Mouse (Mus musculus) midbrain, embryonic 11.5 days (tissue): ENCODE measurements around the gene Pde6h. TPM values are rescaled to one million over a fixed set of nuclear protein-coding genes. Genes with fewer than 3 reads are reported as not detected.

Experiments used
- ATAC-seq: fragments of 200-750 bp; cut with Nextera tagmentation; 2 replicates; pipeline ENCODE4 v1.8.0; 2017; ENCODE audit warnings: moderate TSS enrichment, moderate library complexity; ENCODE audit not compliant: low FRiP score
- DNase-seq: peaks from one replicate; pipeline ENCODE4 v3.0.0; 2015; ENCODE audit warnings: low spot score; ENCODE audit errors: missing footprints
- H3K27ac ChIP-seq: fragments of 300-500 bp; sonication (generic); 2 replicates; pipeline ENCODE4 v1.5.1; 2014; ENCODE audit warnings: low read depth, low read length
- H3K27me3 ChIP-seq: fragments of 300-500 bp; sonication (generic); 2 replicates; pipeline ENCODE4 v1.6.1; 2014; ENCODE audit warnings: mild to moderate bottlenecking, low read length, moderate library complexity, mixed read lengths; ENCODE audit not compliant: control insufficient read depth, insufficient read depth
- H3K36me3 ChIP-seq: fragments of 300-500 bp; sonication (generic); 2 replicates; pipeline ENCODE4 v1.6.1; 2014; ENCODE audit warnings: mild to moderate bottlenecking, low read length, moderate library complexity, mixed read lengths; ENCODE audit not compliant: control insufficient read depth, insufficient read depth
- H3K4me1 ChIP-seq: fragments of 300-500 bp; sonication (generic); 2 replicates; pipeline ENCODE4 v1.6.1; 2014; ENCODE audit warnings: low read length; ENCODE audit not compliant: control insufficient read depth, insufficient read depth
- H3K4me2 ChIP-seq: fragments of 300-500 bp; sonication (generic); 2 replicates; pipeline ENCODE4 v1.6.1; 2014; ENCODE audit warnings: mild to moderate bottlenecking, moderate library complexity
- H3K4me3 ChIP-seq: fragments of 300-500 bp; sonication (generic); 2 replicates; pipeline ENCODE4 v1.5.1; 2014; ENCODE audit warnings: low read depth, low read length
- H3K9ac ChIP-seq: fragments of 300-500 bp; sonication (generic); 2 replicates; pipeline ENCODE4 v1.6.1; 2014; ENCODE audit warnings: low read length
- H3K9me3 ChIP-seq: fragments of 300-500 bp; sonication (generic); 2 replicates; pipeline ENCODE4 v1.6.1; 2016; ENCODE audit warnings: low read length; ENCODE audit not compliant: control insufficient read depth
- WGBS: fragments of 180-500 bp; shearing (Covaris S2); extraction: QIAGEN DNeasy Blood & Tissue Kit; methylation state at CpG from one replicate; pipeline ENCODE4 v1.1.7; 2014; 5-methylcytosine and 5-hydroxymethylcytosine counted together
- polyA plus RNA-seq: library from polyadenylated mRNA; unstranded; fragments of >200 nt; fragmentation: Nextera tagmentation; extraction: Ambion mirVana; gene quantifications from 2 replicates; pipeline ENCODE4 v1.2.1, GENCODE M21; 2014

The Pde6h gene
- polyA plus RNA-seq, 1 experiment from 2014 or later, result not detected

DNA sequence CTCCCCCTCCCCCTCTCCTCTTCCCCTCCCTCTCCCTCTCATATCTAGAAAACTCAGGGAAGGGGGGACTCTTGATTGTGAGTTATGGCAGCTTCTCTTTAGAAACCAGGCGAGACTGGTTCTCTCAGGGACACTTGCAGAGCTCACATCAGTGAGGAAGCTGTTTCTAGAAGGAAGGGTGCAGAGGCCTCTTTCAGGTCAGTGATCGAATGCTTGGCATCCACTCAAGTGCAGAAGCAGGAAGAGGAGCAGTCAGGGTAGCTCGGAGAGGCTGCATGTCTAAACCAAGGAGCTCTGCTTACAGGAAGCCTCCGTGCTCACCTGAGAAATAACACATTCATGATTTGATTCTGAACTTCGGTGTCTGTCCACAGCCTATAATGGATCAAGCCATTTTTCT is 87.6 kb downstream of the Pde6h start:
- no peaks in the 10 kb centered on the region for H3K4me1 ChIP-seq
- no peak overlapping the region for H3K27ac ChIP-seq
- no peak overlapping the region for H3K9ac ChIP-seq
- ATAC-seq (no peak), DNase-seq (no peak)
- no peaks in the 10 kb centered on the region for H3K27me3 ChIP-seq
- no peak overlapping the region for H3K4me2 ChIP-seq
- H3K4me3 ChIP-seq, result no peak overlapping the region
- no peaks in the 10 kb centered on the region for H3K36me3 ChIP-seq
- H3K9me3 ChIP-seq, result no peaks in the 10 kb centered on the region
- 89% methylated on average over 5 of the region's 5 CpGs for WGBS

DNA sequence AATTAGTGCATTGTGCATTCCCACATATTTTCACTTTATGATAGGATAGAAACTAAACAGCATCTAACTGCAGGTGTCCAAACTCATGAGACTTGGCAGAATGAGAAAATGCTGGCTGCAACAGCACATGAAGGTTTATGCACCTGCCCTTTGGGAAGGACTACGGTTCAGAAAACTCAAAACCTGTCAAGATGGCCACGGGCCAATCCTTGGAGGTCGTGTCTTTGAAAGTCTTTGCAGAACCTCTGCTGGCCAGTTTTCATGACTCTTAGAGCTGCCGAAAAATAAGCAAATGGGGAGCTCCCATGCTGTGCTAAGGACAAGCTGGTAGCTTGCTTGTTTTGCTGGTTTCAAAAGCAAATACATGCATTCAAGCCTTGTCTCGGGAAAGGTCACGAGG is 90.7 kb downstream of the Pde6h start:
- Histone ChIP-seq H3K36me3 (no peaks in the 10 kb centered on the region), H3K9me3 (no peaks in the 10 kb centered on the region), H3K9ac (no peak overlapping the region), H3K4me1 (no peaks in the 10 kb centered on the region), H3K27ac (no peak overlapping the region), H3K27me3 (no peaks in the 10 kb centered on the region), H3K4me2 (no peak overlapping the region), H3K4me3 (no peak overlapping the region)
- WGBS, result 76% methylated on average over 6 of the region's 6 CpGs
- no peak for DNase-seq
- ATAC-seq, result no peak

DNA sequence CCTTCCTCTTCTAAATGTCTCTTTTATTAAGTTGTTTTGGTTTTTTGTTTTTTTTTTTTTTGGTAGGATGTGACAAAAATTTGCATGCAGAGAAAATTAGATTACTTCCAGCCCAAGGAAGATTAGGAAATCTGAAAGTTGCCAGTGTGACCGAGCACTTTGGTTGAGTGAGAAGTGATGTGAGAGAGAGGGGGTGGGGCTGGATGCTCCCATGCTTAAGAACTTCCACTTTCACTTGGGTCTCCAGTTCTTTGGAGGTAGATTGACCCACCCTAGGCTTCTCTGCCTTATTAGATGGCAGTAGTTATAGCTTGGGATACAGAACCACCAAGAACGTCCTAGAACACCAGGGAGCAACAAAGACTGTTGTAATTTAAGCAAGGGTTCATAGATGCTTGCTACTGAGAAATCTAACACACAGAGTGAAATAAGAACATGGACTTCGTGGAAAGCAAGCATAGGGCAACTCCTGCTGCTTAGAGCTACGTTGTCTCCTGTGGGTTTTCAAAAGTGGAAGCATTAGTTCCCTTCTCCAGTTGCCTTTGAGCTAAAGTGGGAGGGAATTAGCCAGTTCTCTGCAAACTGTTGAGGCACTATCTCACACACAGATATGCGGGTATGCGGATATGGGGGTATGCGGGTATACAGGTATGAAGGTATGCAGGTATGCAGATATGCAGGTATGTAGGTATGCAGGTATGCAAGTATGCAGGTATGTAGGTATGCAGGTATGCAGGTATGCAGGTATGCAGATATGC is 93.8 kb downstream of the Pde6h start:
- no peak for DNase-seq
- WGBS, result 90% methylated on average over 7 of the region's 7 CpGs
- ATAC-seq, result no peak

More for the DNA sequence above, 93.8 kb downstream of the Pde6h start:
- H3K36me3 ChIP-seq, result no peaks in the 10 kb centered on the region
- no peaks in the 10 kb centered on the region for H3K27me3 ChIP-seq
- H3K9ac ChIP-seq, result no peak overlapping the region
- no peaks in the 10 kb centered on the region for H3K4me1 ChIP-seq
- no peak overlapping the region for H3K4me3 ChIP-seq
- H3K27ac ChIP-seq, result no peak overlapping the region
- H3K4me2 ChIP-seq, result no peak overlapping the region
- no peaks in the 10 kb centered on the region for H3K9me3 ChIP-seq

Other genes starting within 250 kb of the Pde6h start
- 0.10 and 0.18 TPM in 2 replicates for gene Gucy2c, start 142.1 kb upstream of the Pde6h start, polyA plus RNA-seq
- gene Hist4h4, start 119.4 kb upstream of the Pde6h start, polyA plus RNA-seq, result 0.55 and 0.67 TPM in 2 replicates
- gene H2afj, start 115.6 kb upstream of the Pde6h start, polyA plus RNA-seq, result 94.5 and 107 TPM in 2 replicates
- 1.1 and 1.2 TPM in 2 replicates for gene BC049715, start 96.2 kb upstream of the Pde6h start, polyA plus RNA-seq
- 149 and 154 TPM in 2 replicates for gene Wbp11, start 95.6 kb upstream of the Pde6h start, polyA plus RNA-seq
- 0.12 and 0.21 TPM in 2 replicates for gene Smco3, start 88.4 kb upstream of the Pde6h start, polyA plus RNA-seq
- gene Art4, start 66.1 kb upstream of the Pde6h start, polyA plus RNA-seq, result 0.90 and 0.94 TPM in 2 replicates
- 1.6 and 2.4 TPM in 2 replicates for gene Mgp, start 48.0 kb upstream of the Pde6h start, polyA plus RNA-seq
- gene Erp27, start 1.7 kb upstream of the Pde6h start, polyA plus RNA-seq, result not detected in 2 replicates
- 26.3 and 26.4 TPM in 2 replicates for gene Arhgdib, start 18.1 kb downstream of the Pde6h start, polyA plus RNA-seq
- gene Rerg, start 246.7 kb downstream of the Pde6h start, polyA plus RNA-seq, result 1.00 and 1.0 TPM in 2 replicates